Mouse (Mus musculus): ENCODE measurements around the gene Hoxb5. TPM values are rescaled to one million over a fixed set of nuclear protein-coding genes. Genes with fewer than 3 reads are reported as not detected.

Gene Hoxb5
- polyA plus RNA-seq, 1 experiment: 5.8 TPM

DNA sequence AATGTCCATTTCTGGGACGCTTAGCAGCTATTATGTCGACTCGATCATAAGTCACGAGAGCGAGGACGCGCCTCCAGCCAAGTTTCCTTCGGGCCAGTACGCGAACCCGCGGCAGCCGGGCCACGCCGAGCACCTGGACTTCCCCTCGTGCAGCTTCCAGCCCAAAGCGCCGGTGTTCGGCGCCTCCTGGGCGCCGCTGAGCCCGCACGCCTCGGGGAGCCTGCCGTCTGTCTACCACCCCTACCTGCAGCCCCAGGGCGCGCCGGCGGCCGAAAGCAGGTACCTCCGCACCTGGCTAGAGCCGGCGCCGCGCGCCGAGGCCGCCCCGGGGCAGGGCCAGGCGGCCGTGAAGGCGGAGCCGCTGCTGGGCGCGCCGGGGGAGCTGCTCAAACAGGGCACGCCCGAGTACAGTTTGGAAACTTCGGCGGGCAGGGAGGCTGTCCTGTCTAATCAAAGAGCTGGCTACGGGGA, 31.6 kb upstream of the Hoxb5 start:
- DNase-seq (ENCODE audit: low spot score): peak; percentile 54

DNA sequence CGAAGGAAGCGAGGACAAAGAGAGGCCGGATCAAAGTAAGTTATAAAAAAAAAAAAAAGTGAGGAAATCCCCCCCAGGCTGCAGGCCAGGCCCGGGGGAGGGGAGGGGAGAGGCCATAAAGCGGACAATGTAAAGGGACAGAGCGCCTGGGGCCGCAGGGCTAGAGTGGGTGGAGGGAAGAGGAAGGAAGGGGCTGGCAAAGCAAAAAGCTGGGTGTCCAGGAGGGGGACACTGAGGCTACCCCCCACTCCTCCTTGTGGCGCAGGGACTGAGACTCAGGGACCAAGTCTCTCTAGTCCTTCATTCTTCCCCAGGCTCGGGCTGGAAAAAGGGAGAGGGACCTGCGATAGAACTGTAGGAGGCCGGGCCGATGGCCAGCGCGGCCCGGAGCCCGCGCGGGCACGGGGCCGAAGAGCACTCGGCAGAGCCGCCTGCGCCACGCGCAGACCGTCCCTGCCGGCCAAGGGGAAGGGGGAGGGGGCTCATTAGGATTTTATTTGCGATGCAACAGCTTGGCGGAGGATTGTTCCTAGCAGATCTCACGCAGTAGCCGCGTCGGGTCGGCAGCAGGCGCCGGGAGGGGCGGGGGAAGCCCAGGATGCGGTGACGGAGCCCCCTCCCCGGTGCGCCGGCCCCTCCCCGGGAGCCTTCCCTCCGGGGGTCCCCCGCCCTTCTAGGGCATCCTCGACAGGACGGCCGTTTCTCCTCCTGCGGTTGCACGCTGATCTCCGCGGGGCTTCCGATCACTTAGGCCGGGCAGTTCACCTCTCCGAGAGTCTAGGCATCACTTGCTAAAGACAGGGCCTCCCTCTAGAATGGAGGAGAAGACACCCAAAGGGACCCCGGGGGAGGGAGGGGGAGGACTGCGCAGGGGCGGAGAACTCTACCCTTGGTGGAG, 30.9 kb upstream of the Hoxb5 start:
- no peak for DNase-seq (ENCODE audit: low spot score)

DNA sequence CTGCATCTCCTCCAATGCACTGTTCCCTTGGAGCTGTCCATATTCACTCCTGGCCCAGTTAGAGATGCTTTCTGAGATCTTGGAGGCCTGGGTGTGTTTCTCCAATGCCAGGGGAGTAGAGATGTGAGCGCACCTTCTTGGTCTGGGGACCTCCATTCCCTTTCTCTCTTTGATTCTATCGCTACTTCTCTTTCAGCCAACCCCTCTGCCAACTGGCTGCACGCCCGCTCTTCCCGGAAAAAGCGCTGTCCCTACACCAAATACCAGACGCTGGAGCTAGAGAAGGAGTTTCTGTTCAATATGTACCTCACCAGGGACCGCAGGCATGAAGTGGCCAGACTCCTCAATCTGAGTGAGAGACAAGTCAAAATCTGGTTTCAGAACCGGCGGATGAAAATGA, 28.7 kb upstream of the Hoxb5 start:
- DNase-seq (ENCODE audit: low spot score): no peak

DNA sequence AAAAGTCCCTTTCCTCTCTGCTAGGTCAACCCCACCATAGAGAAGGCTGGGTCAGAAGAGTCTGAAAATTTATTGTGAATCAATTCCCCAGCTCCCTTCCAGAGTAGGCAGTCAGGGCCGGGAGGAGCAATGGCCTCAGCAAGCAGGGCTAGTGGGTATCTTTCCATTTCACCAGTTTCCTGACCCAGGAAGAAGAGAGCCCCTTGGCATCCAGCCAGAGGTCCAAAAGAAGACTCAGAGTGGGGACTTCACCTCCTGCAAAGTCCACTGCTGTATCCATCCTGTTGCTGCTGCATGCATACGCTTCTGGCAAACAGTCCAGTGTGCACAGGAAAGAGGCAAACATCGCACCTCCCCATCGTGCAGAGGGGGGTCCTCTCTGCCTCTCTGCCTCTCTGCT, 27.2 kb upstream of the Hoxb5 start:
- no peak for DNase-seq (ENCODE audit: low spot score)

DNA sequence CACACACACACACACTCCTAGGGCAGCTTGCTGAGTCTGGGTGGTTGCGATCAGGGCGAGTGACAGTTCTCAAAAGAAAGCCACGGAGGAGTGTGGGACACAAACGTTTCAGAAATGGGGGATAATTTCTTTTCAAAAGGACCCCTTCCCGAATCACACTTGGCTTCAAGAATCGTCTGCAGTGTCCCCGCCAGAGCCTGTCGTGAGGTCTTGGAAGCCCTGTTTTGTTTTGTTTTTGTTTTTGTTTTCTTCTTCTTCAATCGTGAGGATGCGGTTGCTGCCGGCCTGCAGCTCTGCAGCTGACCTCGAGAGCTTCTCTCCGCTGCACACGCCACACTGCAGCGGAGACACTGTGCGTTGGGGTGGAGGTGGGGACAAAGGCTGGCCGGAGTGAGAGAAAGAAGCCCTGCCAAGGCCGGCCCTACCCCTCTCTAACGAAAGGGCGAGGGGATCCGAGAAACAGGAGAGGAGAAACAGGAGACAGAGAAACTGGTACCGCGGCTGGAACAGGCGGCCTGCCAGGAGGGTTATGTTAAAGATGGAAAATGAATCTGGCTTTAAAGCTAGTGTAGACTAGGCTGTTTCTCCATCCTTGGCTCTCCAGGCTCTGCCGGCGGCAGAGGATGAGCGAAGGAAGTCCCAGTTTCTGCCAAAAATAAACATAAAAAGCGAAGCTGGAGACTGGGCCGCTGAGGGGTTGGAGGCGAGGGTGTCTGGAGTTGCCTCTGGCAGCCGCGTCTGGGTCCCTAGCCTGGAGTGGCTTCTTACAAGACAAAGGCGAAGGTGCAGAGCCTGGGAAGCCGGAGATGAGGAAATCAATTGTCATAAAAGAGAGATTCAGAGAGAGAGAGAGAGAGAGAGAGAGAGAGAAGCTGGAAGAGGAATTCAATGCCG, 25.7 kb upstream of the Hoxb5 start:
- DNase-seq (ENCODE audit: low spot score): no peak

DNA sequence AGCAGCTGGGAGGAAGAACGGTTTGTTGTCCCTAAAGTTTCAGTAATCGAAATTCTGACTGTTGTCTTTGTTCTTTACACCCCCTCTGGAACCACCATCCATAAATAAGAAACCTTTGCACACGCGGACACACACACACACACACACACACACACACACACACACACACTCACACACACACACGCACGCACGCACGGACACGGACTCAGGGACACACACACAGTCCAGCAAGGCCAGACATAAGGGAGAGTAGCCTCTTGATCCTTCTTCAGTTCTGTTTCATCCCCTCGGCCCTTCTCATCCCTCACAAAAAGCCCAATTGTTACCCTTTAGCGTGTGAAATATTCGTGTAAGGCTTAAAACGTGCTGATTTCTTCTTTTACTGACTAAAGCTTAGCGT, 24.8 kb upstream of the Hoxb5 start:
- DNase-seq (ENCODE audit: low spot score): no peak

DNA sequence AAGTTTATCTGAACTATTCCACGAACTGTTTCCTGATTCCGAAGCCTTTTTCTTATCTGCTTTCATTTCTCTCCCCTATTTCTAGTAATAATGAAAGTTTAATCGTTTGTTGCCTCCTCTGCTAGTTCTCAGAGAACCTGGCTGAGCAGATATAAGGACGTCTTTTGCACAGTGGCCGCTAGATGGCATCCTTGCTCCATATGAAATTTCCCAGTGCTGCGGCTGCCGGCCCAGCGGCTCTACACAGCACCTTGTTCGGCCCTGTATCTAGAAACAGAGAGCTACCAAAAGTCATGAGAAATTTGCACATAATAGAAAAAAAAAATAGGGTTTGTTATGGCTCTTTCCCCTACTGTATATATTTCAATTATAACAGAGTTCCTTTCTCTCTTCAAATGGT, 24.4 kb upstream of the Hoxb5 start:
- DNase-seq (ENCODE audit: low spot score): peak; percentile 59

DNA sequence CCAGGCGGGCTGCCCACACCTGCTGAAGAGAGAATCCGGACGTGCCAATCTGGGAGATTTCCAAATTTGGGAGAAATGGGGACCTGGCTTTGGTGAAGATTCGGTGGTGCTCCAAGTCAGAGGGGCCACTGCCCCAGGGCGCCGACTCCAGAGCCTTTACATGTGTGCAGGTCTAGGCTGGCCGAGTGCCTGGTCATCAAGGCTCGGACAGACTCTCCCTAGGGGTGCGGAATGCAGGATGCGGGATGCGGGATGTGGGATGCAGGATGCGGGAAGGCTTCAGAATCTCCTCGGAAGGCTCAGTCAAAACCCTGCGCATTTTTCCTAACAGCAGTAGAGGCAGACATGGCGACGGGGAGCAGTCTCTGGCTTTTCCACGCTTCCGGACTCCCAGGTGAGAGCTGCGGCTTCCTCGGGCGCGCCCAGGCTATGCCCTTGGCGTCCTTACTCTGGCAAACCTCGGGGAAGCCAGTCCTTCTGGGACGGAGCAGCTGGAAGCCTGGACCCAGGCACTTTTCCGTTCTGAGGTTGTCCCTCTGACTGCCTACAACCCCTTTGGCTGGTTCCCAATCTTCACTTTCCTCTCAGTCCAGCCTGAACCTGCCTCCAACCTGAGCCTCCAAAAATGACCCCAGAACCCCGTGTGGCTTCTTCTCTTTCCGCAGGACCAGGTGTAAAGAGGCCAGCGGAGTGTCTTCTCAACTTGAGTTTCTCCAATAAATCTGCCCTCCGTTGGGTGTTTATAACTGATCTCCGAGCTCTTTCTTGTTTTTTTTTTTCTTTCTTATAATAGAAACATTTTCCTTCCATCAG, 23.5 kb upstream of the Hoxb5 start:
- DNase-seq (ENCODE audit: low spot score): no peak

DNA sequence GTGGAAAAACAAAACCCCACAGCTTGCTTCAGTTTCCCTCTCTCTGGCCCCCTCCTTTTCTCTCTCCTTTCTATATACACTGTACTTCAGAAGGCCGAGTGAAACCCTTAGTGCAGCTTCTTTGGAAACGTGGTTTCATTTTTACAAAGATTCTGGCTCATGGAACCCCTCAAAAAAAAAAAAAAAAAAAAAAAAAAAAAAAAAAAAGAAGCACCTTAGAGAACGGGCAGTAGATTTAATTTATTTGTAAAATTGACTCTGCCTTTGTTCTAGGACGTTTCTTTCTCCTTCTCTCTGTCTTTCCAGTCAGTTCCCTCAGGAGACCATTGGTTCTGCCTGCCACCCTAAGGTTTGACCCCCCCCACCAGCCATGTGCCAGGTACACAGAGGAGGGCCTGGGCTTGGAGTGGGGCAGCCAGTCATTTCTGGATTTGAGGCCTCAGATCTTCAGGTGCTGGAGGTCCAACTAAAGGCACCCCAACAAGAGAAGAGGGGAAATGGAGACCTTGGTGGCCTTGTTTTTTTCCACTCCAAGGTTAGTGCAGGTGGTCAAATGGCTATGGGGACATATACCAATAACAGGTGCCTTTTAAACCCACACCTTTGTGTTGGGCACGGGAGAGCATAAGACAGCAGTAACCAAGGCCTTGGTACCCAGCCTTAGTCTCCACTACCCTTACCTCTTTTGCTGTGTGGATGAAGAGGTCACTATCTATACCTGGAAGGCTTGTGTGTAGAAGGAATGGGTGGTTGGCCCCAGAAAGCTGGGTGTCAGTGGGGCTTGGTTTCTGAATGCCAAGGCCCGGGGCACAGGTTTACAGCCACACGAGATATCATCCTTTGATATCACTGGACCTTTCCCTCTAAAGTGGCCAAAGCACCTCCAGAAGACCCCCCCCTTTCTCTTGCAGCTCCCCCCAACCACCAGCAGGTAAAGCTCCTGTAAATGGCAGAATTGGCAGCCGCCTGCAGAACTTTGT, 22.4 kb upstream of the Hoxb5 start:
- DNase-seq (ENCODE audit: low spot score): no peak

DNA sequence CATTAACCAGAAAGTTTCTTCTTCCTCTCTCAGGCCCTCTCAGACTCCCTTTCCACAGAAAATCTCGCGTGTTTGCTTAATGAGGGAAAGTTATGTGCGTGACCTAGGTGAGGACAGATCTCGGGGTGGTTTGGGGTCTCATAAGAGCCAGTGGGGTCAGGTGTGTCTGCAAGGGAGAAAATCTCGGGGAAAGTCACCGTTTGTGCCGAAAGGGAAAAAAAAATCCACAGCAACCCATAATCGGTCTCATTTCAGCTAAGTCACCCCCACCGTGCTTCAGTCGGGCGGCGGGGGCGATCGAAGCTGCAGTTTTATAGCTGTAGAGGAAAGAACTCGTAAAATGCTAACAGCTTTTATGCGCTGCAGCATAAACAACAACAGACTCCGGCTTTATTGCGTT, 21.7 kb upstream of the Hoxb5 start:
- no peak for DNase-seq (ENCODE audit: low spot score)

DNA sequence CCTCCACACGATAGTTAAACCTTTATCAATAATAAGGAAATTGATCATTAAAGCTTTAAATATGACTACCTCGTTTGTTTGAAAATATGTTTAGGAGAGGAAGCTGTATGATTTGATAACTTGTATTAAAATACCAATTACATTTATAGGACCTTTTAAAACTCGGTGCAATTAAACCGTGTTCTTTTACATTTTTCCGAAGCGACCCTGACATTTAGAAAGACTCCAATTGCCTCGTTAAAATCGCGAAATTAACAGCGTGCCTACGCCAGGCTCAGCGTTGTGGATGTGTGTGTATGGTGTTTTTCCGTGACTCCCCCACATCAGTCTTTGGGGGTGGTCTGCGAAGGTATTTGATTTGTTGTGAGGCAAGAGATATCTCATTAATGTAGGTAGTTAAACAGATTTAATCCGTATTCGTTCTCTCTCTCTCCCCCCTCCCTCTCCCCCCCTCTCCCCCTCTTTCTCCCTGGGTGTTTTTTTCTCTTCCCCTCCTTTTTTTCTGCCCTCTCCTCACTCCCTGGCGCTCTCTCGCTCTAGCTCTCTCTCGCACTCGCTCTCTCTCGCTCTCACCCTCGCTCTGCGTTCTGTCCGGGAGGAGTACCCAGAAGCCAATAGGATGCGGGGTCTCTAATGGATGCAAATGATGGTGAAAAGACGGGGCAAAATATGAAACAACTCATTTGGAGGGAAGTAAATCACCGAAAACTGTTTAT, 21.1 kb upstream of the Hoxb5 start, which contains the start of gene Hoxb8:
Hoxb8 (plus strand) TSS at position 51 of the 716 bp plus-strand sequence.
- DNase-seq (ENCODE audit: low spot score): no peak

DNA sequence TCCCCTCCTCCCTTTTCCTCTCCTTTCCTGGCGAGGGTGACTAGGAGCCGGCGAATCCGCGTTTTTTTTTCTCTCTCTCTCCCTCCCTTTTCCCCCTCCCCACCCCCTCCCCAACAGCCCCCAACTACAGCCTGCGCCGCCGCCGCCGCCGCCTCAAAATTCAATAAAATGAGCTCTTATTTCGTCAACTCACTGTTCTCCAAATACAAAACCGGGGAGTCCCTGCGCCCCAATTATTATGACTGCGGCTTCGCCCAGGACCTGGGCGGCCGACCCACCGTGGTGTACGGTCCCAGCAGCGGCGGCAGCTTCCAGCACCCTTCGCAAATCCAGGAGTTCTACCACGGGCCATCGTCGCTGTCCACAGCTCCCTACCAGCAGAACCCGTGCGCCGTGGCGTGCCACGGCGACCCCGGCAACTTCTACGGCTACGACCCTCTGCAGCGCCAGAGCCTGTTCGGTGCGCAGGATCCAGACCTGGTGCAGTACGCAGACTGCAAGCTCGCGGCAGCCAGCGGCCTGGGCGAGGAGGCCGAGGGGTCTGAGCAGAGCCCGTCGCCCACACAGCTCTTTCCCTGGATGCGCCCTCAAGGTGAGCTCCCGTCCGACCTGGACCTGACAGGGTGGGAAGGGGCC, 20.2 kb upstream of the Hoxb5 start:
- peak; percentile 49 for DNase-seq (ENCODE audit: low spot score)

DNA sequence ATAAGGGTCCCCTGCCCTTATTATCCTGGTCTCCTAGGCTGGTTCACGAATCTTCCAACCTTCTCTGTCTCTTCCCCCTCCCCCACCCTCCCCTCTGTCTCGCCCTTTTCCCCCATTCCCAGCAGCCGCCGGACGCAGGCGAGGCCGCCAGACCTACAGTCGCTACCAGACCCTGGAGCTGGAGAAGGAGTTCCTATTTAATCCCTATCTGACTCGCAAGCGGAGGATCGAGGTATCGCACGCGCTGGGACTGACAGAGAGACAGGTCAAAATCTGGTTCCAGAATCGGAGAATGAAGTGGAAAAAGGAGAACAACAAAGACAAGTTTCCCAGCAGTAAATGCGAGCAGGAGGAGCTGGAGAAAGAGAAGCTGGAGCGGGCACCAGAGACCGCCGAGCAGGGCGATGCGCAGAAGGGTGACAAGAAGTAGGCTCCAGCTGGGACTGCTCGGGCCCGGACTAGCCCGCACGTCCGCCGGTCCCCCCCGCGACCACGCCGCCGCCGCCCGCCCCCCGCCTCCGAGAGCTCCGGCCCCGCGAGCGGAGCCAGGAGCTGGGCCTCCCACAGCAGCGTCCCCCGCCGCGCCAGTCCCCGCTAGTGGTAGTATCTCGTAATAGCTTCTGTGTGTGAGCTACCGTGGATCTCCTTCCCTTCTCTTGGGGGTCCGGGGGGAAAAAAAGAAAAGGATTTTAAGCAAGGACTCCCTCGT, 18.9 kb upstream of the Hoxb5 start:
- DNase-seq (ENCODE audit: low spot score): peak; percentile 49

DNA sequence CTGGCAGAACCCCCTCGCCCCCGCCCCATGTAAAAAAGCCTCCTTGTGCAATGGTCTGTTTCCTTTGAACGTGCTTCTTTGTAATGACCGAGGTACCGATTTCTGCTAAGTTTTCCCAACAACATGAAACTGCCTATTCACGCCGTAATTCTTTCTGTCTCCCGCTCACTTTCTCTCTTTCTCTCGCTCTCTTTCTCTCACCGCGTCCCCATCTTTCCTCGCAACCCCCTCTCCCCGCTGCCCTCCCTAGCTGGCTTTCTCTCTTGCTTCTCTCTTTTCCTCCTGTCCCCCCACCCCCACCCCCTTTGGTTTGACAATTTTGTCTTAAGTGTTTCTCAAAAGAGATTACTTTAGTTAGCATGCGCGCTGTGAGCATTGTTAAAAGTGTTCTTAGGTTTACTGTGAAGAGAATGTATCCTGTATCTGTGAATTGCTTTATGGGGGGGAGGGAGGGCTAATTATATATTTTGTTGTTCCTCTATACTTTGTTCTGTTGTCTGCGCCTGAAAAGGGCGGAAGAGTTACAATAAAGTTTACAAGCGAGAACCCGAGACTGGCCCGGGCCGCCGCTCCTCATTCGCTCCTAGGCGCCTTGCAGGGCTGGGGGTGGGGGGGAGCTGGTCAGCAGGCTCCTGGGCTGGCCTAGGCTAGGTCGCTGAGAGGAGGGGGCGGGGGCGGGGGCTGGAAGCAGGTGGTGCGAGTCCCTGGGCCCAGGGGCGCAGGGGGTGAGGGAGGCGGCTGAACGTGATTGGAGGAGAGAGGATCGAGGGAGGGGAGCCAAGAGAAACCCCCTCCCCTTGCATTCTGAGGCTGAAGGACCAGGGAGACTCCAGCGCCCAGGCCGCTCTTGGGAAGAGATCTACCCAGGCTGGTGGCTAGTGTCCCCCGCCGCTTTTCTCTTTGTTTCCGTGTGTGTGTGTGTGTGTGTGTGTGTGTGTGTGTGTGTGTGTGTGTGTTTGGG, 18.1 kb upstream of the Hoxb5 start:
- DNase-seq (ENCODE audit: low spot score): no peak

DNA sequence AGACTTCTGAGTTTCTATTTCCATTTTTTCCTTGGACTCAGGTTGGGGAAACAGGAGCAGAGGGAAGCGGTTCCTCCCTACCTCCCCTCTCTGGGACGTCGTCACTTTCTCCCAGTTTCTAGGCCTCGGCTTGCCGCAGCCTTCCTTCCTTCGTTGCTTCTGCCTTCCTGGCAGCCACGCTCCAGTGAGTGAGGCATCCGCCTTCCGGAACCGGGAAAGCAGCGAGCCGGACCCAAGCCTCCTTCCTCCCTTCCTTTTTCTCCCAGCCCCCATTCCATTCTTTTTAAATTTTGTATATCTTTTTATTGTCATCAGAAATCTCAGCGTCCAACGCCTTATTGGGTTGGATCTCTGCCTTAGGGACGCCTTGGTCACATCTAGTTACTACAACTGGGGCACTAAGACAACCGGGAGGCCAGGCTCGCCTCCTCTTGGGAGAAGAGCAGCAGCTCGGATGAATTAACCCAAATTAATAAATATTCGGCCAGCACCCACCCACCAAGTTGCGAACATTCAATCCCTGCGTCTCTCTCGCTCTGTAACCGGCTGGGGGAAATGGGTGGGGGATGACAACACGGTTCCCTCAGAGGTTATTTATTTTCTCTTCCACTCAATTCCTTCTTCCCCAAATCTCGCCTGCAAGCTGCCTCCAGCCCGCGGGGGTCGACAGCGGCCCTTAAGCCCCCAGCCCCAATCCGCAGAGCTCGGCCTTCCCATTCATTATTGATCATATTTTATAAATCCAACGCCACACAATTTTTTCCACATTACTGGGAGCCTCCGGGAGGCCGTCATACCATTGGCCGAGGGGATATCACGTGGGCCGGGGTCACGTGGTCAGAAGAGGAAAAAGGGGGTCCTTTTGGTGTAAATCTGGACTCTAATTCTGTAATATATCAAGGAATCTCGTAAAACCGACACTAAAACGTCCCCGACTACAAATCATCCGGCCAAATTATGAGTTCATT, 17.1 kb upstream of the Hoxb5 start, which contains the start of gene Hoxb7:
Hoxb7 (plus strand) TSS at position 853 of the 968 bp plus-strand sequence.
- DNase-seq (ENCODE audit: low spot score): no peak

DNA sequence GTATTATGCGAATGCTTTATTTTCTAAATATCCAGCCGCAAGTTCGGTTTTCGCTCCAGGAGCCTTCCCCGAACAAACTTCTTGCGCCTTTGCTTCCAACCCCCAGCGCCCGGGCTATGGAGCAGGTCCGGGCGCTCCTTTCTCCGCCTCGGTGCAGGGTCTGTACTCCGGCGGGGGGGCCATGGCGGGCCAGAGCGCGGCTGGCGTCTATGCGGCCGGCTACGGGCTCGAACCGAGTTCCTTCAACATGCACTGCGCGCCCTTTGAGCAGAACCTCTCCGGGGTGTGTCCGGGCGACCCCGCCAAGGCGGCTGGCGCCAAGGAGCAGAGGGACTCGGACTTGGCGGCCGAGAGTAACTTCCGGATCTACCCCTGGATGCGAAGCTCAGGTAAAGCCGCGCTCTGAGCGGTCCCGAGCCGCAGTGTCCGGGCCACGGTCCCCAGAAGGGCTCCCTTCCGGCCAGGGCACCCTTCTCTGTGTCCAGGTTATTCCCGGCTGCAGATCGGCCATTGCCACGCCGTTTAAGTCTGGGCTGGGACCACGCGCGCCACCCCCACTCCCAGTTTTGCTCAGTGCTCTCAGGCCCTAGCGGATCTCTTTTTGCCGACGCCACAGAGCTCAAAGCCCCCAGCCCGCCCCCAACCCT, 16.3 kb upstream of the Hoxb5 start:
- DNase-seq (ENCODE audit: low spot score): peak; percentile 63
